Mouse (Mus musculus) E14TG2a.4 (cell line): ENCODE measurements around the gene Rpl27.

Experiments used
- CTCF ChIP-seq: conservative IDR thresholded peaks from 2 replicates; pipeline ENCODE4 v1.5.1; 2014; ENCODE audit warnings: low read length
- NANOG ChIP-seq: IDR thresholded peaks from 2 replicates; pipeline ENCODE4 v1.6.1; 2014; ENCODE audit warnings: borderline replicate concordance, low read length, mixed read lengths

DNA sequence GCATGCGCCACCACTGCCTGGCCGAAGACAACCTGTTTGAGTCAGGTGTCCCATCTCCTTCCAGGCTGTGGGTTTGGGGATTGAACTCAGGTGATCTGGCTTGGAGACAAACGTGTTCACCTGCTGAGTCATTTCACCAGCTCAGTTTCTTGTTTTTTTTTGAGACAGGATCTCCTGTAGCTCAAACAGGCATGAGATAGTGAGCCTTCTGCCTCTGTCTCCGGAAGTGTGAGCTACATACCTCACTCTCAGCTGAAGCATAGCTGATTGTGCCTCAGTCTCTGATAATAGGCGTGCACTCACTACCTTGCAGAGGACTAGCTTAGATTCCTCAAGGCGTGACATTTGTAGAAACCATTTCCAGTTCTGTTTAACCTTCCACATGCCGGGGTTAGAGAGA lies 42.7 kb downstream of the Rpl27 start:
- TF ChIP-seq CTCF = no peak
- TF ChIP-seq NANOG = no peak
